8 mouse cellular contexts compared by ENCODE assay signal in genomic region chr5:114248174-114248589, GRCm38 (mm10). TPM values are rescaled to one million over a fixed set of nuclear protein-coding genes. Genes with fewer than 3 reads are reported as not detected.
DNase-seq lines count a peak whose midpoint lies in the region; ATAC-seq lines count a peak whose summit lies in the region.

No protein-coding gene starts in this region.

- peaks cover 46% of the 10 kb centered on the region for H3K27me3 ChIP-seq in hindbrain, embryonic 12.5 days

- H3K4me2 ChIP-seq in hindbrain, embryonic 12.5 days (replicated peaks) = peak overlapping the region; percentile 38

- no peak overlapping the region; the same call in 1 of the 2 replicates for H3K4me3 ChIP-seq in hindbrain, embryonic 12.5 days

- no peaks in the 10 kb centered on the region for H3K36me3 ChIP-seq in hindbrain, embryonic 12.5 days

- peak overlapping the region; percentile 47 for H3K9ac ChIP-seq in hindbrain, embryonic 12.5 days

- peak; percentile 80; the same call in 1 of the 2 replicates for ATAC-seq in frontal cortex, adult (ENCODE audit: low TSS enrichment)
- peak; percentile 69 for ATAC-seq in hindbrain, embryonic 12.5 days (ENCODE audit: low FRiP score)

- no peaks in the 10 kb centered on the region for H3K9me3 ChIP-seq in hindbrain, embryonic 12.5 days (replicated peaks)

- 17% methylated on average over 14 of the region's 14 CpGs for WGBS in hindbrain, embryonic 12.5 days

- no peak overlapping the region for H3K27ac ChIP-seq in hindbrain, embryonic 12.5 days

- peak; percentile 68 for DNase-seq in MN1 (ENCODE audit: low spot score)
- peak; percentile 58 to 74 for DNase-seq in cerebellum, adult 18-20 months
- DNase-seq in layer of hippocampus, postnatal 25 days (ENCODE audit: extremely low spot score in 1 of 2, low spot score in 1 of 2) = peak; percentile 65 to 81
- peak; percentile 70 for DNase-seq in lung, postnatal 36 days
- DNase-seq in right cerebral cortex, adult 2 months (ENCODE audit: low spot score in 2 of 2) = peak; percentile 67 to 77
- peak; percentile 75 for DNase-seq in urinary bladder, postnatal 14 days (ENCODE audit: low spot score)

- H3K4me1 ChIP-seq in hindbrain, embryonic 12.5 days = peaks cover 5% of the 10 kb centered on the region; the same call in 1 of the 2 replicates

RNA-seq across cellular contexts. Expression of gene Foxn4, which starts 25.4 kb away (rescaled TPM):
- polyA plus RNA-seq in hindbrain, embryonic 12.5 days (2016; fragmentation: Nextera tagmentation; extraction: Ambion mirVana) = 3.2 and 4.1 TPM in 2 replicates
- total RNA-seq in layer of hippocampus, postnatal 25 days (2021) = not detected

RNA-seq across cellular contexts. Expression of gene Myo1h, which starts 40.8 kb away (rescaled TPM):
- 0.51 and 0.79 TPM in 2 replicates for polyA plus RNA-seq in hindbrain, embryonic 12.5 days (2016; fragmentation: Nextera tagmentation; extraction: Ambion mirVana)
- total RNA-seq in layer of hippocampus, postnatal 25 days (2021) = 1 to 10 TPM; 2.4 to 2.7 TPM
